Mouse (Mus musculus) left cerebral cortex, postnatal 14 days (tissue): ENCODE measurements around the gene Rhbg. TPM values are rescaled to one million over a fixed set of nuclear protein-coding genes. Genes with fewer than 3 reads are reported as not detected.
A peak's percentile ranks its signal among the peaks of the same experiment; 100 is the strongest.
"Not testable (repeated sequence)": the region's sequence is repeated elsewhere in the genome, so short reads cannot be mapped to it uniquely, and the experiment has no call there.

ENCODE experiments used
- DNase-seq, 2 experiments: peaks; one replicate each; pipeline ENCODE4 v3.0.0; 2021 to 2022; ENCODE audit warnings: low spot score in 2 of 2, mixed read lengths in 1 of 2
- intact Hi-C: fragments of 180-260 bp; cut with DNase I; formaldehyde crosslinking; loops from one replicate; pipeline ENCODE4 v1.15.1; 2025
- total RNA-seq, 2 experiments: library from RNA; stranded (reverse); gene quantifications; 2 replicates each; pipeline ENCODE4 v1.2.3; 2021

Gene Rhbg
- total RNA-seq, 2 experiments from 2014 or later: 0.18 TPM; not detected in 1

DNA sequence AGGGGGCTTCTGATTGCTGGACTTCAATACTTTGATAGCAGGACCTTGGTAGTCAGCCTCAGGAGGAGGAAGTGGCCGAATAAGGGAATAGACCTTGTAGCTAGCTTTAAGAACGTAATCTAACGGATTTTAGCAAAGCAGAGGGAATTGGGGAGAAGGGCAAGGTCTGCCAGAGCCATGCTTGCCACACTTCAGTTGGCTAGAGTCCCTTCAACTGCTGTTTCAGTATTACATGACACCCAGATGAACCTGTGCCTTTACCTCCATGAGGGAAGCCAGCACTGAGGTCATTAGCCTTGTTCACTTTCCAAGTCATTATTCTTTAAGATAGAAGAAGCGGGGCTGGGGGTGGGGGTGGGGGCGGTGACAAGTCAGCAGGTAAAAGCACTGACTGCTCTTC, 14.5 kb upstream of the Rhbg start:
- intact Hi-C loops: no loop called here
- DNase-seq: no peak

DNA sequence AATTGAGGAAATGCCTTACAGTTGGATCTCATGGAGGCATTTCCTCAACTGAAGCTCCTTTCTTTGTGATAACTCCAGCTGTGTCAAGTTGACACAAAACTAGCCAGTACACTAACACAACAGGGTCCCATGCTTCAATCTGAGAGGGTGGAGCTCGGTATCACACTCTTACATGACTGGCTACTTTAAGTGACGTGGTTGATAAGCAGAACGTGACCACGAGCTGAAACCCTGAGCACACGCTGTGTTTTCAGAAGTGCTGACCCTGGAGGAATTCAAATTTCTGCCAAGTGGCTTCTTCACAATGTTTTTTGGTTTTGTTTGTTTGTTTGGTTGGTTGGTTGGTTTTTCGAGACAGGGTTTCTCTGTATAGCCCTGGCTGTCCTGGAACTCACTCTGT, 13.5 kb upstream of the Rhbg start:
- DNase-seq, intact Hi-C loops: not testable (repeated sequence)

DNA sequence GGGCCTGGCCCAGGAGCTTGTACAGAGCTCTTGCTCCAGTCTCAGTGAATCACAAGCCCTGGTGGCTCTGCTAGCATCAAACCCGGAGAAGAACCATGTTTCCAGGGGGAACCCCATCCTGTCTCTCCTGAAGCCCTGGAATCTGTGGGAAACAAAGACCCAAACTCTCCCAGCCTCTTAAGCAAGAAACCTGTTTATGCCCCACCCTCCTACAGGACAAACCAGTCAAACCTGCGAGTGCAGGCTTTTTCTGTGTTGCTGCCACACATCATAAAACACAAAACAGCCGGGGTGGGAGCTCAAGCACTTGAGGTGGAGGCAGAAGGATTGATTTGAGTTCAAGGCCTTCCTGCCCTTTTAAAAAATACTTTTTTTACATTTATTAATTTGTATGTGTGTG, 7.8 kb upstream of the Rhbg start:
- DNase-seq: no peak
- intact Hi-C loops: no loop called here

DNA sequence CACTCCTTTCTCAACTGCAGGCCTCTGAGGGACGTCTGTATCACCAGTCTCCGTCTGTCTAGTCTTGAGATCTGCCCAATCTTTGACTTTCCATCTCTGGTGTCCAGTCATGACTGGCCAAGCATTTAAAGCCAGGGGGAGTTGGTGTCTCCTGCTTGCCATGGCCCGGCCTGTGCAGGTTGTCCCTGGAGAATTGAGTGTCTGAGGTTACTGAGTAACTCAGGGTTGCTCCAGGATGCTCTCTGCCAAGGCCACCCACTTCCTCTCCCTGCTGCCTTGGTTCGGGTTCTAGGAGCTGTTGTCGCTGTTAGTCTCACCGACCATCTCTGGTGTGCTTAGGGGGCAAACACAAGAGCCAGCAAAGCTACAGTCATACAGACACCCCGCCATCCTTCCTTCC, 1.9 kb upstream of the Rhbg start:
- DNase-seq: no peak
- intact Hi-C loops: no loop called here

DNA sequence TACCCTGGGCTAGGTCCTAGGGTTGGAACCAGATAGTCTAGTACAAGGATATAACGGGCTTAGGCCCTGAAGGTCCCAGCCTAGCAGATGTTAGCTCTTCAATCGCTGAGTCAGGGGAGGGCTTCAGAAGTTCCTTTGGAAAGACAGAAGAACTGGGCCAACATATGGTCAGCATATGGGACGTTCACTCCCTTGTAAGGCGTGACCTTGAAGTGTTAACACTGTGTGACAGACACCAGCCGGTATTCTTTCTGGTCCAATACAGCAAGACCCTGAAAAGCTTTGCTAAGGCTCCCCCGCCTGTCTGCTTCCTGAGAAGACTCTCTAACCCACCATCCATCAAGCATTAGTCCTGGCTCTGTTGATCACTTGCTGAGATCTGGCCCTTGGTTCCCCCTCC, 1.4 kb upstream of the Rhbg start:
- DNase-seq: no peak
- intact Hi-C loops: no loop called here

DNA sequence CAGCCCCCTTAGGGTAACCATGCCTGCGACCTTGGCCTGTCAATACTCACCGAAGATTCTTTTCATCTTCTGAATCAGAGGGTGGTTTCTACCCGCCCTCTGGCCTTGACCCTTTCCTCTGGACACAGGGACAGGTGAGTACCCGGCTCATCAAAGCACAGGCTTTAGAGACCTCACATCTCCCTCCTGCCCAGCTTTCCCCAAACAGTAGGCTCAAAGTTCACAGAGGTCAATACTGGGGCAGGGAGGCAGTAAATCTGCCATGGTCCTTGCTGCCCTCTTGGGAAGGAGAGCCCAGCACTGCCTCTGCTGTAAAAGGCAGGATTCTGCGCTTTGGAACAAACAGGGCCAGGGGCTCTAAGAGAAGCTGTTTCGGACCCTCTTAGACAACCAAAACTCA, 1.8 kb downstream of the Rhbg start:
- intact Hi-C loops: no loop called here
- DNase-seq: no peak

DNA sequence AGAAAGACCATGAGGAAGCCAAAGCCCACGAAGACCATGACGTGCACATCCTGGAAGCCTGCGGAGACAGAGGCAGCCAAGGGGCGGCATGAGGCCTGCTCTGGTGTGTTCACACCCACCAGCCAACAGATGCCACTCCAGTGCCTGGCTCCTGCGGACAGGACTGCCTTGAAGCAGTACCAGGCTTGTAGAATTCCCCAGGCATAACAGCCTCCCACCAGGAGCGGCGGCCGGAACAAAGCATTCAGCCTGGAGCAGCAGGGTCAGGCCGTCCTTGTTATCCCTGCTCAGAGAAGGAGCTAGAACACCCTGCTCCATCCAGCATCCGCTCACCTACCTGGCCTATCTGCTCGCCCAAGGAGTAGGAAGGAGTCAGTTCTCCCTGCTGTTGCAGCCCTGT, 6.1 kb downstream of the Rhbg start:
- intact Hi-C loops: loop anchor here (5.0 kb wide), 1 partner anchor 34 kb away; no protein-coding TSS in a partner anchor
- DNase-seq: no peak

DNA sequence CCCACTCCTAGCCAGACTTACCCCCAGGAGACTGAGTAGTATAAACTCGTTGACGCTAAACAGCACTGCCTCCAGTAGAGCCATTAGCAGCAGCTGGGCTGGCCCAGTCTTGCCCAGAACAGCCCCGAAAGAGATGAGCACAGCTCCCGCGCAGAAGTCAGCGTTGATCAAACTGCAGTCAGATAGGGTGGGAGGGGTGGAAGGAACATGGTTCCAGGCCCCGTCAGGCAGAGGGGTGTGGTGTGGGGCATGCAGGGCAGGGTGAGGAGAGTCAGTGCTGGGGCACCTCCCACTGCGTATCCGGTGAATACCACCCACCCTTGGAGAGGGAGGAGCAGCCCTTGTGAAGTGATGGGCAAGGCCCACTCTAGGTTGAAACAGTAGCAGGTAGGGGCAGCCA, 6.8 kb downstream of the Rhbg start:
- intact Hi-C loops: loop anchor here (5.0 kb wide), 1 partner anchor 35 kb away; no protein-coding TSS in a partner anchor
- no peak for DNase-seq

DNA sequence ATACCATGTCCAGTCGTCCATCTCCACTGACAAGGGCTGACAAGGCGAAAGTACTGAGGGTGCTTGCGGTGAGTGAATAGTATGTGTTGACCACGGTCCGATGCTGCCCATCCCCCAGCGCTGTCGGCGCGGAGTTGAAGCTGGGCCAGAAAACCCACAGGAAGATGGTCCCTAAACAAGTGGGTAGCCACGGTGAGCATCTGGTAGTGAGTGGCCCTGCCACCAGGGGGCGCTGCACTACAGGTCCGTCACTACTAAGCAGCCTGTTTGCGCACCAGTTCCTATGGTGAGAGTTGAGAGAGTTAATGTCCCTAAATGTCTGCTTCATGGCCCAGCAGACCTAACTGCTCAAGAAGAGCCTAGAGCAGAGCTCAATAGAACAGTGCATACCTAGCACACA, 8.7 kb downstream of the Rhbg start:
- intact Hi-C loops: loop anchor here (5.0 kb wide), 1 partner anchor 36 kb away; no protein-coding TSS in a partner anchor

DNA sequence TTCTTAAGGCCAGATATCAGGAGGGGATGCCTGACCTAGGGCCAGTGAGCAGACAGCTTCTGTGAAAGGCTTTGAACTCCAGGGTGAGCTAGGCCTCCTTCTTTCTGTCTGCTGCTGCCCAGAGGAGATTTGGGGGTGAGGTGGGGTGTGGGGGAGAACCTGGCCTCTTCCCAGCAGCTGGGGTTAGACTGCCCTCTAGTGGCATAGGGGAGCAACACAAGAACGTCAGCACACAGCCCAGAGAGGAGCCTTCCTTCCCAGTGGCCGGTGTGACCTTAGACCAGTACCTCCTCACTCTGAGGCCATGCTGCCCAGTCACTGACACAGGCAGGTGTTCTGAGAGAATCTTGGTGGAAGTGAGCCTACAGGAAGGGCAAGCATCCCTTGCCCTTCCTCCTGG, 10.4 kb downstream of the Rhbg start:
- intact Hi-C loops: loop anchor here (5.0 kb wide), 1 partner anchor 157 kb away; no protein-coding TSS in a partner anchor
- peak in 1 of 2 experiments; percentile 72 for DNase-seq

More for the DNA sequence above, 8.7 kb downstream of the Rhbg start:
- DNase-seq: peak; percentile 80 to 88

DNA sequence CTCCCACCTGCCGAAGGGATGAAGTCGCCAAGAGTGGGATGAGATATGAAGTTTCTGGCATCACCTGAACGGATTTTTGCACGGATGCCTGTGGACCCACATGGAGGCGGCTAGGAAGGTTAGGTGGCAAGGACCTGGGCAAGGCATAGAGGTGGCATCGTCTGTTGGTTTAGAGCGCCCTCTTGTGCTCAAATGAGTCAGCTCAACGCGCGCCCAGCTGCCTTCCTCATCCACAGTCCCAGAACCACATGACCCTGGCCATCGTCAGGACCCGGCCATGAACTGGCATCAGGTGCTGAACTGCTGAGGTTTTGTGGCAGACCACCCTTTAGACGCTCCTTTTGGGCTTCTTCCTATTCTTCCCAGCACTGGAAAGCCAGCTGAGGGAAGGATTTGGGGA, 12.0 kb downstream of the Rhbg start:
- peak; percentile 81 to 89 for DNase-seq
- intact Hi-C loops: loop anchor here (1.0 to 5.0 kb wide), 2 partner anchors 50 to 155 kb away; no protein-coding TSS in a partner anchor

DNA sequence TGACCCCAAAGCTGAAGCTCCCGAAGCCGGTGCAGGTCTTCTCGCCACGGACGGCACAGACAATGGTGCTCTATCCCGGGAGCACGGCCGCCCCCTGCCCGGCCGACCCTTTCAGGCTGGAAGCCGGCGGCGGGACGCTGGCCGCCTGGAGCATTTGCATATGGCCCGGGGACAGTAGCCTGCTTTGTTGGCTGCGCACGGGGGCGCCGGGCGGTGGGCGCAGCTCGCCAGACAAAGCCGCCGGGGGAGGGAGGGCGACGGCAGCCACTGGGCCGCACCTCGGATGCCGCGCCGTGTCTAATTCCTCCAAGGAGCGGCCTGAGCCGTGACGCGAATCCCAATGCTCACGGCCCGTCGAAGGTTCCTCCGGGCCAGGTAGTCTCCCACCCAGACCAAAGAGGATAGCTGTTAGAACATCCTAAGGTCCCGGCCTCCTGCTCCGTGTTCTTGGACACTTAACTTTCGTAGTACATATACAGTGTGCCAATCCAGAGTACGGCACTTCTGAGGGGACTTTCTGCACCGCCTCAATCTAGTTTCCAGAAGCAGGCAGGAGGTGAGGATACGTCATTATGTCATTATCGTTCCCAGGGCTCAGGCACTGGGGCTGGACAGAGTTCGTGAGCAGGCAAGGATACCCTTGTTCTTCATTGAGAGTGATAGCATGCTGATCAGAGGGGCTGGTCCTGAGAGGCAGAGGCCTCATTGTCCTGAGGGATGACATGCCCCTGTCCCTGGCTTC, 13.3 kb downstream of the Rhbg start:
- no peak for DNase-seq
- intact Hi-C loops: loop anchor here (5.0 kb wide), 1 partner anchor 154 kb away; no protein-coding TSS in a partner anchor

DNA sequence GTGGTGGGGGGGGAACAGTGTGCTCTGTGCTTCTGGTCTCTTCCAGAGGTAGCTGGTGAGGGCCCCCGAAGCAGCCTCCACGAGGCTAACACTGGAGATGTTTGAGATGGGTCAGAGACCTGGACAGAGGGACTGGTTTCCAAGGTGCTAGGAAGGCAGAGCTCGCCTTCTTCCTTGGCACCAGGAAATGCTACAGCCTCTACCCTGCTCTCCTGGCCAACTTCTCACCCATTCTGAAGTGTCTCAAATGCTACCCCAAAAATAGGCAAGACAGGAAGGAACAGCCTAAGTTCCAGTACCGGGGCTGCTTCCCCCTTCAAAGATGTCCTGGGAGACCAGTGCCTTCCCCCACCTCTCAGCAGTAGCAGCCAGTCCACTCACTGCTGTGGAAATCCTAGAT, 15.1 kb downstream of the Rhbg start:
- no peak for DNase-seq
- intact Hi-C loops: no loop called here

DNA sequence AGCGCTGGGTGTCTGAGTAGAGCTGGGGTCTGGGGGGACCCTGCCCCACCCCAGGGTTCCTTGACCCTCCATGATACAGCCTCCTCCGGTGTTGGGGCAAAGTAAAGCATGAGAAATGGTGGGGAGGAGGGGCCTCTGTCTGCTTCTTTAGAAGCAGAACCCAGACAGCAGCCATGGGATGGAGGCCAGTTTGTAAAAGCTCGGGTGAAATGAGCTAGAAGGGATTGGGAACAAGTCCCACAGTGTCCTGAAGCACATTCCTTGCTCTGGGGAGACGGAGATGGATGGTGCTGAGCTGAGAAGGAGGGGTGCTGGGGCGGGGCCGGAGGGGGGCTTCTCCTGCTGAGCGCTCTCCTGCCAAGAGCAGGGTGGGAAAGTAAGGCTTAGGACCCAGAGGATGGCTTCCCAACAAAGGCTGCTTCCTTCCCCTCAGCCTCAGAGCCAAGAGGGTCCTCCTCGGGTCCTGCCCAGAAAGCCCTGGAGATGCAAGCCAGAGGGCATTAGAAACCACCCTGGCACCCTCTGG, 15.6 kb downstream of the Rhbg start:
- intact Hi-C loops: no loop called here
- DNase-seq: no peak

DNA sequence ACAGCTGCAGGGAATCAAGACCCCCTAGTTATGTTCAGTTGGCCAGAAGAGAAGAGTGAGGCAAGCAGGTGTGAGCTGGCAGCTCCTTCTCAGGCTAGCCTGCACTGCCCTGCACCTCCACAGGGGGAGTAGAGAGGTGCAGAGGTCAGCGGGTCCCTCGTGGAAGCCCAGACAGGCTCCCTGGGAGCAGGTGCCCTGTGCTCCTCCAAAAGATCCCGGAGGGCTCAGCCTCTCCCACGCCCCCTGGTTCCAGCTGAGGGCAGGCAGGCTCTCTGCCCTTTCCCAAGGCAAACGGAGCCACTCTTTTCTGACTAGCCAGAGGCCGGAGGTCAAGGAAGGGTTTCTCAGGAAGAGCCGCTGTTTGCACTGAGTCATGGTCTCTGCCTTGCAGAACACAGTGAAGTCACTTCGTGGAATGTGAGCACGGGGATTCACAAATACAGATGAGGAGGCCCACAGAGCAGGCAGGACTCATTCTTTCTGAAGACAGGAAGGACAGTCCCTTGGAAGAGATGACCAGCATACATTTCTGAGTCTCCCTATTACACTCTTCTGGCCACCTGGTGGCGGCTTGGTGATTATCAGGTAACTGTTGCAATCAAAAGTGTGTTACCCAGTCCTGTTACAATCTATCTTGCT, 16.8 kb downstream of the Rhbg start:
- intact Hi-C loops: no loop called here
- no peak for DNase-seq

DNA sequence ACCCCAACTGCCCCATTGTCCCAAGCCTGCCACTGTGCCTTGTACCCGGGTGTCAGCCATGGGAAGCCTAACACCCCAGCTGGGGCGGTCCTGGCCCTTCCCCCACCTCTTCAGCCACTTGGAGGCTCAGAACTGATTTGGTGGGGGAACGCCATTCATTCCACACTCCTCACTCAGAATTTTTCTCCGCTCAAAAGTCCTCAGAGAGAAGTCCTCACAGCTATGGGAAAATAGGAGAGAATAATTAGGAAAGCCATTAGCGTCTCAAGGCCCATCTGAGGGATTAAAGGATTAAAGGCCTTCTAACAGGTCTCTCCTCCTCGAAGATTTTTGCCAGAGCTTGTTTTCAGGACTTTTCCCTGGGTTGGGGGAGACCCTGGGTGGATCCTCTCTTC, 17.4 kb downstream of the Rhbg start:
- intact Hi-C loops: no loop called here
- DNase-seq: no peak

DNA sequence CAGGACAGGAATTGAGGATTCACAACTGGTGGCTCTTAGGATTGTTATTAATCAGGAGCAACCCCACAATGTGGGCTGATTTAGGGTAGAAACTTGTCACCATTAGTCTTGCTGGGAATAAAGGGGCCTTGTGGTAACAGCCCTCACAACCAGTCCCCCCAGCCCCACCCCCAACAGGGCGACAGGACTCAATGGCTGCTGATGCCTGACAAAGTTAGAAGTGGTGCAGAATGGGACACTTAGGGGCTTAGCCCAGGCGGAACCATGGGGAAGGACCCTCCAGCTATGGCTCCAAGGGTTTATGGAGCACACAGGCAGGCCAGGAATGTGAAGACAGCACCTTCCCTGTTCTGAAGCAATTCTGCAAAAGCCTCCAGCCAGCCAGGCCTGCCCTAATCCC, 18.9 kb downstream of the Rhbg start:
- DNase-seq: no peak
- intact Hi-C loops: no loop called here

DNA sequence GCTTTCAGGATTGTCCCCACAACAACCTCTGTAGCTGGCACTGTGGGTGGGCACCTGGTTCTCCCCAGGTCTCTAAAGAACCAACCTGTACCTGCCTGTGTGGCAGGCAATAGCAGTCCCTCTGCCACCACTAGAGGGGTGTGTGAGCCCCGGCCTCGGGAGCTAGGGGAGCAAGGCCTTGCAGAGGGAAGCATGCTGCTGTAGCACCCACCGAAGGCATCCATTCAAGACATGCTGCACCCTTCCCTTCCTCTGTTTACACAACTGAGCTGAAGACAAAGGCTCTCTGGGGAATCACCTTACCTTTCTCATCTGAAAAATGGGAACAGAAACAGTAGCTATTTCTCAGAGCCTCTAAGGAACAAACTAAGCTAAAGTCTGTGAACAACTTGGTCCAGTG, 19.3 kb downstream of the Rhbg start:
- intact Hi-C loops: no loop called here
- DNase-seq: no peak

DNA sequence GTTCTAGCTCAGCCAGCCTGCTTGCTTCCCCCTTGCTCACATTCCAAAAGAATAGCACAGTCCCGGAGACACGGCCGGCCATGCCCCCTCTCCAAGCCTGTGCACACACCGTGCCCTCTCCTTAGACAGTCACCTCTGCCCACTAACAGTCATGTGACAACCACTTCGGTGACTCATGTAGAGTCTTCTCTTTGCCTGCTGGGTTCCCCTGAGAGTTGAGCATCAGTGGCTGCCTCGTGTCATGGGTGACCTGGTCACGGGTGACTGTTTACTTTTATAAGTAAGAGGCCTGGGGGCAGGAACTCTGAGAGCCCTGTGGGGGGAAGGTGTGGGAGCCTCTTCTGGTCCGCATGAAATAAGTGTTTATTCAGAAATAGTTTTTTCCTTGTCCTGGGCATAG, 20.5 kb downstream of the Rhbg start:
- no peak for DNase-seq
- intact Hi-C loops: no loop called here

DNA sequence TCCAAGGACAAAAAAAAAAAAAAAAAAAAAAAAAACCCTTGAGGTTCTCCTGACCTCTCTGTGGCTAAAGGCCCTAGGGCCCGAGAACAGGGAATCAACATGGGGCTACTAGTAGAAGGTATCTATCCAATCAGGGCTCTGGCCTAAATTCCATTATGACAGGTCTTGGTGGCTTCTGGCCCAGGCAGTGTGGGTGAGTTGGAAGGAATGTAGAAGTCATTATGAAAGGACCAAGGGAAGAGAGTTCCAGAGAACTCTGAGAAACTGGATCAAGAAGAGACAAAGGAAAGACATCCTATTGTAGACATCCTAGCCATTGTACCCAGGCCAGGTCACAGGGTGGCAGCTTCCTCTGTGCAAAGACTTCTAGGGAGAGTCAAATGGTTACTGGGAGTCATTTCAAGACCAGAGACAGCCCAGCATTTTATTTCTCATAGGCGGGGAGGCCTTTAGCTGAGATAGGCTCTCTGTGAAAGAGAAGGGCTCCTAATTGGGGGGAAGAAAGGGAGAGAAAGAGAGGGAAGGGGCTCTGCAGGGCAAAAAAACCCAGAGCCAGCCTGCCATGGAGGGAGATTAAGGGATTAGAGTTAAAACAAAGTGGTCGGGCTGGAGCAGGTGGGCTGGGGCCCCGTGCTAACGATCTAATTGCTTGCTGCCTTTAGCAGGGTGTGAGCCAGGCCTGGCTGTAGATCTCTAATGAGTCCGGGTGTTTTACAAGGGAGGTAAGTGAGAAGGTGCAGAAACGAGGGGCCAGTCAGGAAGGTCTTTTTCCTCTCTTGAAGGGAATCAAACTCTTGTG, 21.5 kb downstream of the Rhbg start:
- no peak for DNase-seq
- intact Hi-C loops: no loop called here
